Mouse (Mus musculus) frontal cortex, adult 2 months (tissue): Measurements from ENCODE around the gene Elavl1. TPM values are rescaled to one million over a fixed set of nuclear protein-coding genes. Genes with fewer than 3 reads are reported as not detected.
"Not testable (repeated sequence)": the region's sequence is repeated elsewhere in the genome, so short reads cannot be mapped to it uniquely, and the experiment has no call there.

Source experiments
- DNase-seq, 2 experiments: peaks; one replicate each; pipeline ENCODE4 v3.0.0; 2022; ENCODE audit warnings: low spot score in 1 of 2; ENCODE audit errors: extremely low spot score in 1 of 2
- polyA plus RNA-seq: library from polyadenylated mRNA; depleted of rRNA; stranded (reverse); fragments of >200 nt; gene quantifications from 2 replicates; pipeline ENCODE4 v1.2.3, GENCODE M21; 2012; rRNA removed

The Elavl1 gene
- polyA plus RNA-seq, result 39.9 and 40.2 TPM in 2 replicates

GRCm38 (mm10) chr8:4324983-4325750 lies at the start of gene Elavl1, which contains the start of gene Ccl25:
Gene Elavl1 (minus strand): TSS chr8:4325413.
Gene Ccl25 (plus strand): TSS chr8:4325210.
- peak; percentile 95 to 98 for DNase-seq

GRCm38 (mm10) chr8:4372657-4373056 lies 47.4 kb upstream of the Elavl1 start:
- peak in 1 of 2 experiments; percentile 15 for DNase-seq

- DNase-seq, result peak in 1 of 2 experiments; percentile 31
These were observed 44.9 kb upstream of the Elavl1 start for GRCm38 (mm10) chr8:4370078-4370477.

- DNase-seq, result no peak
These were observed 43.3 kb upstream of the Elavl1 start for GRCm38 (mm10) chr8:4368470-4368869.

GRCm38 (mm10) chr8:4367808-4368207 lies 42.6 kb upstream of the Elavl1 start:
- peak in 1 of 2 experiments; percentile 59 for DNase-seq

GRCm38 (mm10) chr8:4366189-4366588 lies 41.0 kb upstream of the Elavl1 start:
- no peak for DNase-seq

- DNase-seq, result no peak
These were observed 35.7 kb upstream of the Elavl1 start for GRCm38 (mm10) chr8:4360922-4361321.

- DNase-seq, result no peak
These were observed 34.1 kb upstream of the Elavl1 start for GRCm38 (mm10) chr8:4359362-4359761.

GRCm38 (mm10) chr8:4355455-4355854 lies 30.2 kb upstream of the Elavl1 start:
- no peak for DNase-seq

- DNase-seq, result no peak
These were observed 29.3 kb upstream of the Elavl1 start for GRCm38 (mm10) chr8:4354516-4354915.

- DNase-seq, result no peak
These were observed 28.5 kb upstream of the Elavl1 start for GRCm38 (mm10) chr8:4353741-4354140.

- DNase-seq, result not testable (repeated sequence)
These were observed 27.3 kb upstream of the Elavl1 start for GRCm38 (mm10) chr8:4352562-4352961.

GRCm38 (mm10) chr8:4350618-4351017 lies 25.4 kb upstream of the Elavl1 start:
- no peak for DNase-seq

GRCm38 (mm10) chr8:4349335-4349734 lies 24.1 kb upstream of the Elavl1 start:
- DNase-seq, result no peak

- DNase-seq, result no peak
These were observed 23.1 kb upstream of the Elavl1 start for GRCm38 (mm10) chr8:4348275-4348674.

- DNase-seq, result no peak
These were observed 22.4 kb upstream of the Elavl1 start for GRCm38 (mm10) chr8:4347661-4348060.

- no peak for DNase-seq
These were observed 15.0 kb upstream of the Elavl1 start for GRCm38 (mm10) chr8:4340207-4340606.

GRCm38 (mm10) chr8:4335678-4336077 lies 10.5 kb upstream of the Elavl1 start:
- DNase-seq, result no peak

- no peak for DNase-seq
These were observed 8.8 kb upstream of the Elavl1 start for GRCm38 (mm10) chr8:4333966-4334365.

GRCm38 (mm10) chr8:4329000-4329399 lies 3.8 kb upstream of the Elavl1 start:
- DNase-seq, result no peak

GRCm38 (mm10) chr8:4325751-4326036 lies 481 bp upstream of the Elavl1 start:
- no peak for DNase-seq

- DNase-seq, result no peak
These were observed 688 bp downstream of the Elavl1 start for GRCm38 (mm10) chr8:4324525-4324924.

GRCm38 (mm10) chr8:4323917-4324316 lies 1.3 kb downstream of the Elavl1 start:
- no peak for DNase-seq
